Mouse (Mus musculus) small intestine, adult 2 months (tissue): ENCODE results near the gene Mms19.

ENCODE experiments used
- CTCF ChIP-seq: fragments of 200-500 bp; IDR thresholded peaks from 2 replicates; pipeline ENCODE4 v1.5.1; 2012; ENCODE audit warnings: low read depth, mild to moderate bottlenecking, control low read depth, inconsistent platforms, low read length, moderate library complexity, mixed read lengths; ENCODE audit not compliant: insufficient replicate concordance, insufficient read length; ENCODE audit errors: extremely low read depth
- POLR2A ChIP-seq: fragments of 200-500 bp; IDR thresholded peaks from 2 replicates; pipeline ENCODE4 v1.6.1; 2012; ENCODE audit warnings: low read depth, mild to moderate bottlenecking, control low read depth, inconsistent platforms, low read length, moderate library complexity

GRCm38 (mm10) chr19:41982791-41983150 lies 1.8 kb upstream of the Mms19 start:
- TF ChIP-seq POLR2A (no peak), CTCF (no peak)
